Mouse (Mus musculus) megakaryocyte, adult 5-6 weeks (primary cell): Measurements from ENCODE around the gene Slc38a3. TPM values are rescaled to one million over a fixed set of nuclear protein-coding genes. Genes with fewer than 3 reads are reported as not detected.

Source experiments
- ATAC-seq: 2 replicates; pipeline ENCODE4 v1.8.0; 2016; ENCODE audit warnings: mild to moderate bottlenecking, inconsistent platforms; ENCODE audit not compliant: poor library complexity, severe bottlenecking
- total RNA-seq, 2 experiments: library from RNA; stranded (forward) in 1 of 2; stranded (reverse) in 1 of 2; fragments of 153-499, 151-499 nt in 1 of 2; fragments of 221-1000, 200-1000 nt in 1 of 2; gene quantifications; 2 replicates each; pipeline versions ENCODE4 v1.2.3 to v1.2.4; 2015 to 2017

The Slc38a3 gene
- total RNA-seq, 2 experiments from 2014 or later, result not detected

DNA sequence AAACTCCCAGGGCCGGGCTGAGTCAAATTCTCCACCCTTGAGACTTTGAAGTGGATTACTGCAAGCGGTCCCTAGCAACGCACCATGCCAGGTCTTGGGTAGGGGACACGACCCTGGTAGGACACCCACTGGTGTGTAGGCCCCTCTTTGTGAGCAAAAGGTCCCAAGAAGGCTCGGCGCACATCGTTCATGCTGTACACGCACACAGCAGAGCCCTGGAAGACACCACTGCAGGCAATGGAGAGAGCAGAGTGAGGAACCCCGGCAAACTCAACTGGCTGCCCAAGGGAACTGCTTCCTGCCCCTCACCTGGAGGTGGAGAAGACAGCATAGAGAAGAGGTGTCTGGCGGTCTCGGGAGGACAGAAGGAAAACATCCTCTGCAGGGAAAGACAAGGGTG is 68.1 kb downstream of the Slc38a3 start:
- ATAC-seq, result no peak

DNA sequence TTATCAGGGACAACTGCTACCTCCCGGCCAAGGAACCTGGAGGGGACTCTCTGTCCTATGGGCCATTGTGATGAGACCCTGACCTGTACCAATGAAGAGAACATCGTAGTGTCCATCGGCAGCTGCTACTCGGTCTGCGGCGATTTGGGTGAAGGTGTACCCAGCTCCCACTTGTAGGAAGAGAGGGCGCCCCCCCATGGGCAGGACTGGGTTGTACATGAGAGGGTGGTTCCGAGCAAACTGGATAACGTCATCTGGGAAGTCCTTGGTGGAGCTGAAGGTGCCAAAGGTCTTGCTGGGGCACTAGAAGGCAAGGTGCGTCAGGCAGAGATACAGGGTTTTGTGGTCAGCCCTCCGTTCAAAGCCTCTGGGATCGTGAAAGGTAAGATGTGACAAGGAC is 68.6 kb downstream of the Slc38a3 start:
- no peak for ATAC-seq

Other genes with a start within 250 kb of the Slc38a3 start
- gene Tmem115, start 135.6 kb downstream of the Slc38a3 start, total RNA-seq (2015), result 6.8 and 9.3 TPM in 2 replicates
- 14.8 and 15.2 TPM in 2 replicates for gene Tmem115, start 135.6 kb downstream of the Slc38a3 start, total RNA-seq (2017)
- 12.8 and 15.5 TPM in 2 replicates for gene Cyb561d2, start 127.3 kb downstream of the Slc38a3 start, total RNA-seq (2015)
- gene Cyb561d2, start 127.3 kb downstream of the Slc38a3 start, total RNA-seq (2017), result 14.2 and 21.7 TPM in 2 replicates
- gene Nprl2, start 127.3 kb downstream of the Slc38a3 start, total RNA-seq (2015), result 8.3 and 12.5 TPM in 2 replicates
- gene Nprl2, start 127.3 kb downstream of the Slc38a3 start, total RNA-seq (2017), result 15.7 and 18.9 TPM in 2 replicates
- gene Zmynd10, start 122.2 kb downstream of the Slc38a3 start, total RNA-seq (2015), result not detected in 2 replicates
- gene Zmynd10, start 122.2 kb downstream of the Slc38a3 start, total RNA-seq (2017), result not detected in 2 replicates
- 34.3 and 37.7 TPM in 2 replicates for gene Rassf1, start 118.0 kb downstream of the Slc38a3 start, total RNA-seq (2015)
- gene Rassf1, start 118.0 kb downstream of the Slc38a3 start, total RNA-seq (2017), result 46.7 and 57.3 TPM in 2 replicates
- gene Tusc2, start 106.3 kb downstream of the Slc38a3 start, total RNA-seq (2015), result 12.2 and 12.4 TPM in 2 replicates
- 8.9 and 10.8 TPM in 2 replicates for gene Tusc2, start 106.3 kb downstream of the Slc38a3 start, total RNA-seq (2017)
- 0.56 and 1.9 TPM in 2 replicates for gene Hyal2, start 101.6 kb downstream of the Slc38a3 start, total RNA-seq (2015)
- gene Hyal2, start 101.6 kb downstream of the Slc38a3 start, total RNA-seq (2017), result 1.0 TPM in 1 of 2 replicates, not detected in the other
- gene Hyal1, start 92.6 kb downstream of the Slc38a3 start, total RNA-seq (2015), result 0.38 and 0.57 TPM in 2 replicates
- gene Hyal1, start 92.6 kb downstream of the Slc38a3 start, total RNA-seq (2017), result 0.98 and 0.99 TPM in 2 replicates
- gene Naa80, start 90.6 kb downstream of the Slc38a3 start, total RNA-seq (2015), result 7.2 and 15.3 TPM in 2 replicates
- gene Naa80, start 90.6 kb downstream of the Slc38a3 start, total RNA-seq (2017), result 6.9 and 10.1 TPM in 2 replicates
- 1.5 and 1.9 TPM in 2 replicates for gene Hyal3, start 88.7 kb downstream of the Slc38a3 start, total RNA-seq (2015)
- 0.18 and 0.57 TPM in 2 replicates for gene Hyal3, start 88.7 kb downstream of the Slc38a3 start, total RNA-seq (2017)
- 6.8 and 11.1 TPM in 2 replicates for gene Ifrd2, start 81.9 kb downstream of the Slc38a3 start, total RNA-seq (2015)
- 8.7 and 9.9 TPM in 2 replicates for gene Ifrd2, start 81.9 kb downstream of the Slc38a3 start, total RNA-seq (2017)
- not detected in 2 replicates for gene Sema3b, start 60.3 kb downstream of the Slc38a3 start, total RNA-seq (2015)
- 0.08 TPM in 1 of 2 replicates, not detected in the other for gene Sema3b, start 60.3 kb downstream of the Slc38a3 start, total RNA-seq (2017)
- gene Gnai2, start 34.2 kb downstream of the Slc38a3 start, total RNA-seq (2015), result 749 and 768 TPM in 2 replicates
- gene Gnai2, start 34.2 kb downstream of the Slc38a3 start, total RNA-seq (2017), result 859 and 871 TPM in 2 replicates
- not detected in 2 replicates for gene Gnat1, start 10.2 kb upstream of the Slc38a3 start, total RNA-seq (2015)
- not detected in 2 replicates for gene Gnat1, start 10.2 kb upstream of the Slc38a3 start, total RNA-seq (2017)
- not detected in 2 replicates for gene Sema3f, start 40.9 kb upstream of the Slc38a3 start, total RNA-seq (2015)
- gene Sema3f, start 40.9 kb upstream of the Slc38a3 start, total RNA-seq (2017), result not detected in 2 replicates
- 145 and 161 TPM in 2 replicates for gene Rbm5, start 101.5 kb upstream of the Slc38a3 start, total RNA-seq (2015)
- 208 and 249 TPM in 2 replicates for gene Rbm5, start 101.5 kb upstream of the Slc38a3 start, total RNA-seq (2017)
- gene Rbm6, start 203.7 kb upstream of the Slc38a3 start, total RNA-seq (2015), result 42.2 and 55.9 TPM in 2 replicates
- 117 and 119 TPM in 2 replicates for gene Rbm6, start 203.7 kb upstream of the Slc38a3 start, total RNA-seq (2017)
- gene Mon1a, start 218.6 kb upstream of the Slc38a3 start, total RNA-seq (2015), result 6.2 and 7.6 TPM in 2 replicates
- 16.6 and 17.7 TPM in 2 replicates for gene Mon1a, start 218.6 kb upstream of the Slc38a3 start, total RNA-seq (2017)
- gene Mst1r, start 237.3 kb upstream of the Slc38a3 start, total RNA-seq (2015), result 0.52 and 0.94 TPM in 2 replicates
- gene Mst1r, start 237.3 kb upstream of the Slc38a3 start, total RNA-seq (2017), result 2.2 and 2.3 TPM in 2 replicates